ENCODE assay signal across 16 mouse cellular contexts in the genomic region with DNA sequence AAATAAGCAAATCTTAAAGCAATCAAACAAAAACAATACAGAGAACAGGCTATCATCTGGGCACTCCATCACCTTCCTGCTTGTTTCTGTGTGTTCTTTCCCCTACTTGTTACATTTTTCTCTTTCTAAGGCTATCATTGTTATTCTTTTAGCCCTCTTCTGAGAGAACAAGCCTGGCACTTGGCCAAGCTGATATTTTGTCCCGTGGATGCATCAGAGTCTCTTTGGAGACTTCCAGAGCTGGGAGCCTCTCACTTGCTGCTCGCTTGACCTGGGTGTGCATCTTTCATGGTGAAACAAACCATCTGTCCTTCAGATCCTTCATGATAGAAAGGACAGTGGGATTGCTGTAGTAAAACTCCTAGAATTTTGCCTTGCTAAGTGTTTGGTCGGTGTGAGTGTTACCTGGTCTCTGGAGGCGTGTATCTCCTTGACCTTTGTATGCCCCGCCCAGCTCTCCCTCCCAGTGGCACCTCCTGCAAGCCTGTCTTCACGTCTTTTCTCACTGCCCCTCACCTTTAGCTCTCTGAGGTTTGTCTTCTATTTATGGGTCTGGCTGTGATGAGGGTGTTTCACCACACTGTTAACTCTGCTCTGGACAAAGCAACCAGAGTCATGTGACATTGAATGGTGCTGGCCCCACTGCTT. TPM values are rescaled to one million over a fixed set of nuclear protein-coding genes. Genes with fewer than 3 reads are reported as not detected.
A peak's percentile ranks its signal among the peaks of the same experiment; 100 is the strongest.
DNase-seq lines count a peak whose midpoint lies in the region; ATAC-seq and TF ChIP-seq lines count a peak whose summit lies in the region.
"Had no signal": no experiment of that assay in that cellular context is flagged by ENCODE, and none has a peak within 500 bp of the region (broad histone marks: within the 10 kb centered on the region; RNA-seq: fewer than 3 reads in every experiment).

No protein-coding gene starts in this region.

- intact Hi-C loops in heart, adult 2 months (cut with DNase I): no loop called here

- TF ChIP-seq CTCF in heart, adult 2 months (IDR thresholded peaks at IDR 0.05): no peak

- peak overlapping the region; percentile 46 for H3K27ac ChIP-seq in heart, embryonic 15.5 days
- H3K27ac ChIP-seq in heart, adult 2 months: no peak overlapping the region
- H3K27ac ChIP-seq: hindbrain, postnatal 0 days; midbrain, embryonic 15.5 days had no signal

- no peak overlapping the region for H3K4me3 ChIP-seq in heart, embryonic 15.5 days
- H3K4me3 ChIP-seq in heart, adult 2 months: no peak overlapping the region
- H3K4me3 ChIP-seq: midbrain, embryonic 15.5 days had no signal

- H3K9ac ChIP-seq in heart, embryonic 15.5 days: no peak overlapping the region
- no peak overlapping the region for H3K9ac ChIP-seq in heart, adult 2 months (ENCODE audit: low read depth, low read length)
- H3K9ac ChIP-seq: liver, postnatal 0 days; midbrain, embryonic 15.5 days had no signal

- no peaks in the 10 kb centered on the region for H3K9me3 ChIP-seq in heart, embryonic 15.5 days (replicated peaks)
- H3K9me3 ChIP-seq: midbrain, embryonic 15.5 days had no signal

- TF ChIP-seq EP300 in heart, adult 2 months (IDR thresholded peaks at IDR 0.05; ENCODE audit: insufficient read depth, low read depth, low read length): no peak

- H3K4me2 ChIP-seq in heart, embryonic 15.5 days: peak overlapping the region; percentile 11; the same call in 1 of the 2 replicates
- H3K4me2 ChIP-seq: midbrain, embryonic 15.5 days had no signal

- H3K79me2 ChIP-seq in heart, adult 2 months (replicated peaks; ENCODE audit: control insufficient read depth, insufficient read depth, low read length): peaks cover 4% of the 10 kb centered on the region; the same call in 1 of the 2 replicates

- WGBS in heart, embryonic 15.5 days: 32% methylated on average over 6 of the region's 6 CpGs
- WGBS in heart, adult 2 months: 43% methylated on average over 6 of the region's 6 CpGs

- ATAC-seq in heart, embryonic 15.5 days (replicated peaks; ENCODE audit: insufficient number of reproducible peaks, insufficient read depth, low FRiP score, low read depth): peak; percentile 37; the same call in 1 of the 2 replicates
- ATAC-seq: hindbrain, postnatal 0 days; liver, postnatal 0 days; midbrain, embryonic 15.5 days had no signal

- no peaks in the 10 kb centered on the region for H3K27me3 ChIP-seq in heart, embryonic 15.5 days
- H3K27me3 ChIP-seq in heart, adult 2 months (ENCODE audit: control insufficient read depth, insufficient read depth, low read length): no peaks in the 10 kb centered on the region
- H3K27me3 ChIP-seq: midbrain, embryonic 15.5 days had no signal

- H3K4me1 ChIP-seq in heart, embryonic 15.5 days (replicated peaks): peaks cover 35% of the 10 kb centered on the region
- H3K4me1 ChIP-seq in heart, adult 2 months (ENCODE audit: control insufficient read depth, insufficient read depth, low read length): peaks cover 2% of the 10 kb centered on the region

- H3K36me3 ChIP-seq in heart, embryonic 15.5 days: no peaks in the 10 kb centered on the region
- H3K36me3 ChIP-seq in heart, adult 2 months (ENCODE audit: control insufficient read depth, insufficient read depth, low read length): peaks cover 2% of the 10 kb centered on the region; the same call in 1 of the 2 replicates
- H3K36me3 ChIP-seq: midbrain, embryonic 15.5 days had no signal

- DNase-seq in heart, adult 2 months: no peak
- DNase-seq in urinary bladder, postnatal 36 days (ENCODE audit: low spot score in 2 of 2): peak; percentile 18 to 19
- no peak for DNase-seq in urinary bladder, postnatal 4 days (ENCODE audit: low spot score in 2 of 2)
- DNase-seq in lung, postnatal 36 days: peak; percentile 44
- no peak for DNase-seq in gastrocnemius, postnatal 10 days
- DNase-seq in layer of hippocampus, postnatal 14 days (ENCODE audit: low spot score in 2 of 2): no peak
- DNase-seq: cerebellum, adult 9-11 months; gastrocnemius, postnatal 25 days; liver, postnatal 0 days; right cerebral cortex, postnatal 25 days; thymus, postnatal 25 days had no signal

- no peak for TF ChIP-seq POLR2A in heart, adult 2 months (IDR thresholded peaks at IDR 0.05; ENCODE audit: insufficient read depth, low read depth, low read length)

RNA-seq across cellular contexts. Expression of a gene that starts 5.9 kb away (rescaled TPM):
- polyA plus RNA-seq in heart, embryonic 15.5 days (2015; fragmentation: Nextera tagmentation; extraction: Ambion mirVana): 42.4 and 50.0 TPM in 2 replicates
- total RNA-seq in heart, adult 2 months (2021): 10 to 100 TPM; 30.4 to 31.9 TPM
- polyA plus RNA-seq in heart, adult 2 months (2012; rRNA removed): 37.0 and 43.9 TPM in 2 replicates
- total RNA-seq in gastrocnemius, postnatal 10 days (2021): 10 to 100 TPM; 23.1 to 23.7 TPM
- total RNA-seq in layer of hippocampus, postnatal 14 days (2021): 10 to 100 TPM; 48.9 to 49.7 TPM

RNA-seq across cellular contexts. Expression of a gene that starts 31.3 kb away (rescaled TPM):
- 0.21 and 0.93 TPM in 2 replicates for polyA plus RNA-seq in heart, embryonic 15.5 days (2015; fragmentation: Nextera tagmentation; extraction: Ambion mirVana)
- total RNA-seq in heart, adult 2 months (2021): under 1 TPM; 0.16 to 0.43 TPM
- 0.53 and 2.2 TPM in 2 replicates for polyA plus RNA-seq in heart, adult 2 months (2012; rRNA removed)
- not detected for total RNA-seq in gastrocnemius, postnatal 10 days (2021)
- not detected for total RNA-seq in layer of hippocampus, postnatal 14 days (2021)
- total RNA-seq: gastrocnemius, postnatal 25 days; hindbrain, postnatal 0 days; layer of hippocampus, postnatal 25 days had no signal
- polyA plus RNA-seq: brain, embryonic 14.5 days; hindbrain, postnatal 0 days had no signal

Comparison
In these comparisons a context has a peak if more than half of its experiments do, and no peak if none do; other contexts are left out.
1. DNase-seq: peak in urinary bladder, postnatal 36 days (2 of 2) and lung, postnatal 36 days (single experiment); none in heart, adult 2 months (0 of 2), urinary bladder, postnatal 4 days (0 of 2), gastrocnemius, postnatal 10 days (single experiment) and layer of hippocampus, postnatal 14 days (0 of 2).